Mouse (Mus musculus) hindbrain, embryonic 13.5 days (tissue): ENCODE measurements around the gene Hyal1. TPM values are rescaled to one million over a fixed set of nuclear protein-coding genes. Genes with fewer than 3 reads are reported as not detected.
"Not testable (repeated sequence)": the region's sequence is repeated elsewhere in the genome, so short reads cannot be mapped to it uniquely, and the experiment has no call there.

Experiments
- ATAC-seq: fragments of 200-750 bp; cut with Nextera tagmentation; 2 replicates; pipeline ENCODE4 v1.8.0; 2017; ENCODE audit warnings: moderate TSS enrichment; ENCODE audit not compliant: low FRiP score
- H3K27ac ChIP-seq: fragments of 300-500 bp; sonication (generic); 2 replicates; pipeline ENCODE4 v1.5.1; 2015; ENCODE audit warnings: inconsistent platforms, mild to moderate bottlenecking, moderate library complexity
- H3K27me3 ChIP-seq: fragments of 300-500 bp; sonication (generic); 2 replicates; pipeline ENCODE4 v1.6.1; 2015; ENCODE audit warnings: mild to moderate bottlenecking, inconsistent platforms
- H3K36me3 ChIP-seq: fragments of 300-500 bp; sonication (generic); 2 replicates; pipeline ENCODE4 v1.6.1; 2015; ENCODE audit warnings: mild to moderate bottlenecking, inconsistent platforms
- H3K4me1 ChIP-seq: fragments of 300-500 bp; sonication (generic); replicated peaks from 2 replicates; pipeline ENCODE4 v1.6.1; 2015; ENCODE audit warnings: inconsistent platforms
- H3K4me2 ChIP-seq: fragments of 300-500 bp; sonication (generic); 2 replicates; pipeline ENCODE4 v1.6.1; 2015; ENCODE audit warnings: inconsistent platforms, mild to moderate bottlenecking, moderate library complexity
- H3K4me3 ChIP-seq: fragments of 300-500 bp; sonication (generic); 2 replicates; pipeline ENCODE4 v1.5.1; 2015; ENCODE audit warnings: mild to moderate bottlenecking, inconsistent platforms
- H3K9ac ChIP-seq: fragments of 300-500 bp; sonication (generic); 2 replicates; pipeline ENCODE4 v1.6.1; 2015; ENCODE audit warnings: mild to moderate bottlenecking, inconsistent platforms
- H3K9me3 ChIP-seq: fragments of 300-500 bp; sonication (generic); 2 replicates; pipeline ENCODE4 v1.6.1; 2016; ENCODE audit warnings: inconsistent platforms
- WGBS: fragments of 180-500 bp; shearing (Covaris S2); methylation state at CpG from one replicate; pipeline ENCODE4 v1.1.7; 2015; 5-methylcytosine and 5-hydroxymethylcytosine counted together
- polyA plus RNA-seq: library from polyadenylated mRNA; unstranded; fragments of >200 nt; fragmentation: Nextera tagmentation; extraction: Ambion mirVana; gene quantifications from 2 replicates; pipeline ENCODE4 v1.2.1, GENCODE M21; 2015

The Hyal1 gene
- polyA plus RNA-seq, 1 experiment from 2014 or later = 8.4 TPM

DNA sequence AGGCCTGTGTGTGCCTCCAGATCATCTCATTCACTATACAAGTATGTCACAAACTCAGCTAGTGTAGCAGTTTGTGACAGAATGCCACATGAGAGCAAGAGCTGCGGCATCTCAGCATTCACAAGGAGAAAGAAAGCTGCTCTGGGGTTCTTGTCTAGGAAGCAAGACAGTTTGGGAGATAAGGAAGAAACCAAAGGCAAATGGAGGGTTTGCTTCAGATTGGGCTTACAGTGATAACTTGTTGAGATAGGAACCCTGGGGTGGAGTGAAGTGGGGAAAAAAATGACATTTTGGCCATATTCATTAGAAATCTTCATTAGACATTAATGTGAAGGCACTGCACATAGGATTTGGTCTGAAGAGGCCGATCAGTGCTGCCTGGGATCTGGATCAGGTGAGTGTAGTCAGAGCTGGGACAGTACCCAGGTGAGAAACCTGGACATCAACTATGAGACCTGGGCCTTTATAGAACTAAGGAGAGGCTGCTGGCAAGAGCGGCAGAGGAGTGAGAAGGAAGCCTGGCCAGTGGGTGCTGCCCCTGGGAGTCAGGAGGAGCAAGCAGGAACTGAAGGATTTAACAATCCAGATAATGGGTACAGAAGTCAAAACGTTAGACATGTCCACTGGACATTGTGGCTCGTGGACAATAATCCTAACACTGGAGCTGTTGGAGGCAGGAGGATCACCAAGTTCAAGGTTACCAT is 23.9 kb upstream of the Hyal1 start:
- Histone ChIP-seq H3K27me3 (peaks cover 53% of the 10 kb centered on the region), H3K4me2 (peak overlapping the region; percentile 90), H3K4me1 (peaks cover 50% of the 10 kb centered on the region), H3K9me3 (no peaks in the 10 kb centered on the region), H3K4me3 (peak overlapping the region; percentile 72), H3K36me3 (peaks cover 9% of the 10 kb centered on the region), H3K27ac (no peak overlapping the region), H3K9ac (peak overlapping the region; percentile 79)
- no peak for ATAC-seq
- WGBS = 80% methylated on average over 5 of the region's 5 CpGs

- Histone ChIP-seq H3K4me3 (peak overlapping the region; percentile 72), H3K9me3 (no peaks in the 10 kb centered on the region), H3K27me3 (peaks cover 44% of the 10 kb centered on the region), H3K27ac (peak overlapping the region; percentile 93), H3K4me2 (peak overlapping the region; percentile 90), H3K36me3 (peaks cover 18% of the 10 kb centered on the region), H3K4me1 (peaks cover 50% of the 10 kb centered on the region), H3K9ac (peak overlapping the region; percentile 79)
- ATAC-seq = peak; percentile 78
- WGBS = 6% methylated on average over 37 of the region's 37 CpGs
Observed at GRCm38 (mm10) chr9:107553541-107554318, 23.0 kb upstream of the Hyal1 start.

GRCm38 (mm10) chr9:107554319-107554825 is 22.4 kb upstream of the Hyal1 start:
- Histone ChIP-seq H3K9me3 (no peaks in the 10 kb centered on the region), H3K4me3 (peak overlapping the region; percentile 72), H3K4me1 (peaks cover 50% of the 10 kb centered on the region), H3K36me3 (peaks cover 24% of the 10 kb centered on the region), H3K27ac (peak overlapping the region; percentile 93), H3K9ac (peak overlapping the region; percentile 93), H3K27me3 (peaks cover 38% of the 10 kb centered on the region), H3K4me2 (peak overlapping the region; percentile 90)
- ATAC-seq = peak; percentile 93
- WGBS = 1% methylated on average over 52 of the region's 53 CpGs

GRCm38 (mm10) chr9:107555031-107555457 is 21.7 kb upstream of the Hyal1 start:
- H3K4me3 ChIP-seq = peak overlapping the region; percentile 72
- 0% methylated on average over 23 of the region's 23 CpGs for WGBS

GRCm38 (mm10) chr9:107555701-107556100 is 21.0 kb upstream of the Hyal1 start:
- H3K4me2 ChIP-seq = peak overlapping the region; percentile 90
- peak overlapping the region; percentile 72 for H3K4me3 ChIP-seq
- peaks cover 50% of the 10 kb centered on the region for H3K4me1 ChIP-seq
- 47% methylated on average over 2 of the region's 2 CpGs for WGBS
- no peak overlapping the region for H3K27ac ChIP-seq
- peak overlapping the region; percentile 93 for H3K9ac ChIP-seq
- H3K27me3 ChIP-seq = peaks cover 24% of the 10 kb centered on the region
- no peak for ATAC-seq
- no peaks in the 10 kb centered on the region for H3K9me3 ChIP-seq
- H3K36me3 ChIP-seq = peaks cover 37% of the 10 kb centered on the region

More at GRCm38 (mm10) chr9:107555031-107555457, 21.7 kb upstream of the Hyal1 start:
- no peaks in the 10 kb centered on the region for H3K9me3 ChIP-seq
- H3K27me3 ChIP-seq = peaks cover 31% of the 10 kb centered on the region
- peaks cover 31% of the 10 kb centered on the region for H3K36me3 ChIP-seq
- H3K4me2 ChIP-seq = peak overlapping the region; percentile 90
- peak overlapping the region; percentile 93 for H3K27ac ChIP-seq
- H3K9ac ChIP-seq = peak overlapping the region; percentile 93
- peak; percentile 37 for ATAC-seq
- peaks cover 50% of the 10 kb centered on the region for H3K4me1 ChIP-seq

DNA sequence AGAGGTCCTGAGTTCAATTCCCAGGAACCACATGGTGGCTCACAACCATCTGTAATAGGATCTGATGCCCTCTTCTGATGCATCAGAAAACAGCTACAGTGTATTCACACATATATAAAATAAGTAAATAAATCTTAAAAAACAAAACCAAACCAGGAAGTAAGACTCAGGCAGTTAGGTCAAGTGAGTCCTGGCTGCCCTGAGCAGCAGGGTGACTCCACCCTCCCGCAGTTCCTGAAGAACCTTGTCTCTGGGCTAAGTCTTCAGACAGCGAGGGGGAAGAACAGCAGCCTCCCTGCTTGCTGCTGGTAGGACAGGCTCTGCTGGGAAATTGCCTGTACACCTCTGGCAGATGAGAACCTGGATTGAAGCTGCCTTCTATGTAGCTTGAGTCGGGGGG is 20.4 kb upstream of the Hyal1 start:
- Histone ChIP-seq H3K4me3 (peak overlapping the region; percentile 72; the same call in 1 of the 2 replicates), H3K27ac (no peak overlapping the region), H3K4me1 (peaks cover 43% of the 10 kb centered on the region), H3K9ac (peak overlapping the region; percentile 53; the same call in 1 of the 2 replicates), H3K4me2 (peak overlapping the region; percentile 90), H3K27me3 (peaks cover 18% of the 10 kb centered on the region), H3K9me3 (no peaks in the 10 kb centered on the region), H3K36me3 (peaks cover 43% of the 10 kb centered on the region)
- 77% methylated on average over 3 of the region's 3 CpGs for WGBS
- ATAC-seq = no peak

DNA sequence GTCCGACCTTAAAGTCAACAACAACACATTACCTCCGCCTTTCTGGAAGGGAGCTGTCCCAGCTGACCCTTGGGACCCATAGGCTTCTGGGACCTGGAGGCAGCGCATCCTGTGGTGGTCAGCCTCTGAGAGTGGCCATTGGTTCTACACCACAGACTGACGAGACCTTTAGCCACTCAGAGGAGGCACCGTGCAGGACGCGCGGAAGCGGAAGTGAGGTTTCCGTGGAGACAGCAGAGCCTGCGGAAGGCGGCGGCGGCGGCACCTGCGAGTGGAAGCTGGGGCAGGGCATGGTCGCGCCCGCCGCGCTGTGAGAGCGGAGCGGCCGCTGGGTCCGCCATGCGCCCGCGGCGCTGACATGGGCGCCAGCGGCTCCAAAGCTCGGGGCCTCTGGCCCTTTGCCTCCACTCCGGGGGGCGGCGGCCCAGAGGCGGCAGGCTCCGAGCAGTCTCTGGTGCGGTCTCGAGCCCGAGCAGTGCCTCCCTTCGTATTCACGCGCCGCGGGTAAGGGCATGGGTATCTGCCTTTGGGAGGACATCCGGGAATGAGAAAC is 13.6 kb upstream of the Hyal1 start, which contains the start of gene Tusc2:
Gene Tusc2 (plus strand): TSS at position 227 of the 553 bp plus-strand sequence.
- peak within 1 kb of the TSS; percentile 89 for H3K4me2 ChIP-seq
- peak; percentile 95 for ATAC-seq
- H3K4me3 ChIP-seq = peak within 1 kb of the TSS; percentile 97
- H3K27ac ChIP-seq = peak within 1 kb of the TSS; percentile 84
- peak within 1 kb of the TSS; percentile 92 for H3K9ac ChIP-seq
- WGBS = under 1% methylated on average over 46 of the region's 46 CpGs
- peaks cover 38% of the 10 kb centered on the region for H3K4me1 ChIP-seq
- peaks cover 63% of the 10 kb centered on the region for H3K36me3 ChIP-seq
- H3K9me3 ChIP-seq = no peaks in the 10 kb centered on the region
- H3K27me3 ChIP-seq = no peaks in the 10 kb centered on the region

DNA sequence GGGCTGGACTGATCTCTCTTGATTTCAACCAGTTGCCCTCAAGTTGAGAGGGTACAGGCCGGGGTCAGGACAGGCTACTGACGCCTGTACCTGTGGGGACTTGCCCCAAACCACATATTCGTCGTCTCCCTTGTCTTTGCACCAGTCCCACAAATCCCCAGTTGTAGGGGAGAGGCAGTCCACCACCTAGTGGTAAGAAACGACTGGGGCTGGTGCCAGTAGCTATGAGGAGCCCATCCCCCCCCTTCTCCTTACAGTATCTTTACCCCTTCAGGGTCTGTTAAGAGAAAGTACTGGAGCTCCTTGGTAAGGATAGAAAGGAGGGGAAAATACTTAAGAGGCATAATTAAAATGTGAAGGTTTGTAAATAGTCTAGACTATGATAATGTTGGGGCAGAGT is 11.2 kb upstream of the Hyal1 start:
- ATAC-seq = not testable (repeated sequence)
- H3K4me1 ChIP-seq = peaks cover 52% of the 10 kb centered on the region

DNA sequence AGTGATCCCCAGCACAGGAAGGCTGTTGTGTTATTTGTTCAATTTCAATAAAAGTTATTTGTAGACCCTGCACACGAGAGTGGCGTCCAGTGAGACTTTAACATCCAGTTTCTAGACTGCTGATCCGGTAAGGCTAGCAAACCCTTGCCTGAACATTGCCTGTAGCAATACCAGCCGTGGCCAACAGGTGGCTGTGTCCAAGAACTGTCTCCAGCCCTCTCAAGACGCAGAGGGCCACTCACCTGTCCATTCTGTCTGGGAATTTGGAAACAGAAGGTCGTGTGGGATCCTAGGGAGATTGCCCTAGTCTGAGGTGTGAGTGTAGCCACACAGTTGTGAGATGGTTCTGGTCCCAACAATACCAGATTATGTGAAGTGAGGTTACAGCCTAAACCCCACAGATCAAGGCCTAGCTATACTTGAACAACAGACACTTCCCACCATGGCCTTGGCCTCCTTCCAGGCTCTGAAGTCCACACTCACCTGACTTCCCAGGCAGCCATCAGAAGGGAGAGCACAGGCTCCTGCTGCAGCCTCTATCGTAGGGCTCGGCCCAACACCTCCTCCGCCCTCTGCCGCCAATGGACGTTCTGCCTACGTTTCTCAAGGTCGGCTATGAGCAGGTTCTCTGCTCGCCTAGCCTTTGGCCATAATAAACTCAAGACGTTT is 10.6 kb upstream of the Hyal1 start:
- no peaks in the 10 kb centered on the region for H3K27me3 ChIP-seq
- no peak overlapping the region for H3K4me2 ChIP-seq
- H3K9ac ChIP-seq = no peak overlapping the region
- WGBS = 62% methylated on average over 15 of the region's 15 CpGs
- ATAC-seq = no peak
- H3K27ac ChIP-seq = peak overlapping the region; percentile 49; the same call in 1 of the 2 replicates
- H3K4me3 ChIP-seq = no peak overlapping the region
- peaks cover 40% of the 10 kb centered on the region for H3K36me3 ChIP-seq
- no peaks in the 10 kb centered on the region for H3K9me3 ChIP-seq
- H3K4me1 ChIP-seq = peaks cover 58% of the 10 kb centered on the region

More for the DNA sequence above, 11.2 kb upstream of the Hyal1 start:
- not testable (repeated sequence) for H3K4me2 ChIP-seq, H3K9me3 ChIP-seq, H3K4me3 ChIP-seq, H3K27ac ChIP-seq, H3K9ac ChIP-seq, H3K27me3 ChIP-seq
- WGBS = 51% methylated on average over 5 of the region's 5 CpGs
- H3K36me3 ChIP-seq = peaks cover 40% of the 10 kb centered on the region

GRCm38 (mm10) chr9:107566855-107567254 is 9.9 kb upstream of the Hyal1 start:
- Histone ChIP-seq H3K9ac (0 out of 2 replicates have a peak overlapping the region, but pooled peaks have one; percentile 94), H3K4me1 (peaks cover 65% of the 10 kb centered on the region), H3K4me2 (peak overlapping the region; percentile 93; the same call in 1 of the 2 replicates), H3K36me3 (peaks cover 40% of the 10 kb centered on the region), H3K27me3 (no peaks in the 10 kb centered on the region), H3K27ac (peak overlapping the region; percentile 85; the same call in 1 of the 2 replicates), H3K9me3 (no peaks in the 10 kb centered on the region), H3K4me3 (no peak overlapping the region)
- ATAC-seq = no peak
- WGBS = 64% methylated on average over 3 of the region's 3 CpGs

- Histone ChIP-seq H3K27ac (peak within 1 kb of the TSS; percentile 85), H3K9me3 (no peaks in the 10 kb centered on the region), H3K36me3 (peaks cover 42% of the 10 kb centered on the region), H3K4me1 (peaks cover 64% of the 10 kb centered on the region), H3K4me3 (peak within 1 kb of the TSS; percentile 92), H3K9ac (peak within 1 kb of the TSS; percentile 94), H3K27me3 (no peaks in the 10 kb centered on the region), H3K4me2 (peak within 1 kb of the TSS; percentile 93)
- no peak for ATAC-seq
- 7% methylated on average over 18 of the region's 18 CpGs for WGBS
Observed at GRCm38 (mm10) chr9:107567702-107568319, 8.9 kb upstream of the Hyal1 start, which contains the start of gene Hyal2. Gene Hyal2, plus strand, starts transcription at chr9:107567945.
